Mouse (Mus musculus): ENCODE data around the gene Ubald2.

- TF ChIP-seq RAD21 (IDR thresholded peaks at IDR 0.05; ENCODE audit: low read depth, low read length) (no peak), POLR2A (IDR thresholded peaks at IDR 0.05; ENCODE audit: control insufficient read depth in 1 of 2, insufficient read depth in 1 of 2, low read depth in 1 of 2, low read length in 2 of 2, poor library complexity in 1 of 2) (no peak), EP300 (IDR thresholded peaks at IDR 0.05; ENCODE audit: low read depth in 1 of 2, low read length in 2 of 2) (no peak), USF2 (IDR thresholded peaks at IDR 0.05; ENCODE audit: borderline replicate concordance in 1 of 2, insufficient read depth in 1 of 2, low read depth in 1 of 2, low read length in 2 of 2) (no peak), SMC3 (IDR thresholded peaks at IDR 0.05; ENCODE audit: low read depth, low read length) (no peak), TAL1 (IDR thresholded peaks at IDR 0.05; ENCODE audit: low read length) (no peak), HCFC1 (IDR thresholded peaks at IDR 0.05; ENCODE audit: low read depth, low read length) (no peak)
Observed at GRCm38 (mm10) chr11:116384171-116384570, 49.7 kb upstream of the Ubald2 start.
